Mouse (Mus musculus) testis, adult 2 months (tissue): ENCODE measurements around the gene Gm2115.

Source experiments
- CTCF ChIP-seq: fragments of 200-500 bp; IDR thresholded peaks from 2 replicates; pipeline ENCODE4 v1.5.1; 2012; ENCODE audit warnings: low read depth, mild to moderate bottlenecking, inconsistent platforms, low read length, moderate library complexity; ENCODE audit not compliant: control insufficient read depth, insufficient read depth, insufficient replicate concordance
- POLR2A ChIP-seq: fragments of 200-500 bp; IDR thresholded peaks from 2 replicates; pipeline ENCODE4 v1.6.1; 2012; ENCODE audit warnings: low read depth, mild to moderate bottlenecking, inconsistent platforms, low read length, moderate library complexity; ENCODE audit not compliant: control insufficient read depth

DNA sequence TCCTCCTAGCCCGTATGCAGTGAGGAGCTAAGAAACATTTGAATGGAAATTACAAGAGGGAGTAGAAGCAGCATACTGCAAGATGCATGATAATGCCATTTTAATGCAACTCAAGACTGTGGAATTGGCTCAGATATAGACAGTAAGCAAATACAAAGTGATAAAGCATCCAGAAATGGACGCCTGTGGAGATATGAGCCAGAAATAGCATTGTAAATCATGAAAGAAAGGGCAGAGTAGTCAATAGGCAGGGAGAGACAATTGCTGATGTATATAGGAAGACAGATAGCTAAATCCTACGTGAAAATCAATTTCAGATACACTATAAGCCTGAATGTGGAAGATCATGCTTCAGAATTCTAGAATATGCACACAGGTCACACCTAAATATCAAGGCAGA lies 26.5 kb downstream of the Gm2115 start:
- no peak for TF ChIP-seq CTCF
- no peak for TF ChIP-seq POLR2A
